Mouse (Mus musculus) thymus, postnatal 36 days (tissue): ENCODE measurements around the gene Ep400.

Source experiments
- DNase-seq, 2 experiments: peaks; one replicate each; pipeline ENCODE4 v3.0.0; 2022; ENCODE audit warnings: mixed read lengths in 2 of 2

Ep400 gene

DNA sequence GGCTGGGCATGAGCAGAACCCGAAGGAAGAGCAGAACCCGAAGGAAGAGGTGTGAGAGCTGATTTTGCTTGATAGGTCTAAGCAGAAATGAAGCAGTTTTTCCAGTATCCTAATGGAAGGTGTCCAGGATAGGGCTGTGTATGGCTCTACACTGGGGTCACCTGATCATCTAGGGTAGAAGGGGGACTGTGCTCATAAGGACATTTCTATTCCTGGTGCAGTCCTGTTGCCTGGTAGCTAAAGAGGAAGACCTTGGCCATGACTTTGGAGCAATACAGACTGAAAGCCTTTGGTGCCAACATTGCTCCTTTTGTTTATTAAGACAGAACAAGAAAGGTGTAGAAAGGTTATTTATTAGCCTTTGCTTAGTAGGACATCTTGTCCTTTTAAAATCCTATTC is 106.5 kb downstream of the Ep400 start:
- DNase-seq: no peak

DNA sequence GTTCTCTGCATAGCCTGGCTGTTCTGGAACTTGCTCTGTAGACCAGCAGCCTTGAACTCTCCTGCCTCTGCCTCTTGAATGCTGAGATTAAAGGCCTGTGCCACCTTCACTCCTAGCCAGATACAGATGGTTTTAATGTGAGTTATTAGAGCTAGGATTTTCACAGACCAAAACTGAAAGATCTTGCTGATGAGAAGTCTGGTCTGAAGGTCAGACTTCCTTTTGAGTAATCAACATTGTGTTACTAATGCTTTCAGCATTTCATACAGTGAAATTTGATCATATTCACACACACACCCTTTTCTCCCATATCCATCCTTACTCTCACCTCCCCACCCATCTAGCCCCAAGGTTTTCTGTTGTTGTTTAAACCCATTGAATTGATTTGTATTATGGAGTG is 110.8 kb downstream of the Ep400 start:
- no peak for DNase-seq

DNA sequence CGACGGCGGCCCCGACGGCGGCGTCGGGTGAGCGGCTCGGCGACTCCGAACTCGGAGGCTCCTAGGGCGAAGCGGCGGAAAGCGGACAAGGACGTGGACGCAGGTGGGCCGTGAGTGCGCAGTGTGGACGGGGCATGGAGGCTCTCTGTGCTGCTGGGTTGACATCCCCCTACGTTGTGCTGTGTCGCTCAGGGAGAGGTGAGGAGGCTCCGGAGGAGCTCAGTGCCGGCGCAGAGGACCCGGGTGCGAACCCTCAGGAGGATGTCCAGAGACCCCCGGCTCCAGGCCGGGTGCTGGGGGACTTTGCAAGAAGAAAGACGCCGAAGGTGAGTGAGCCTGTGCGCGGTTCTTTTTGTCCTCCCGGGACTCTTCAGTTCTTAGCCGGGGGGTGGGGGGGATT is 116.8 kb downstream of the Ep400 start:
- DNase-seq: no peak

DNA sequence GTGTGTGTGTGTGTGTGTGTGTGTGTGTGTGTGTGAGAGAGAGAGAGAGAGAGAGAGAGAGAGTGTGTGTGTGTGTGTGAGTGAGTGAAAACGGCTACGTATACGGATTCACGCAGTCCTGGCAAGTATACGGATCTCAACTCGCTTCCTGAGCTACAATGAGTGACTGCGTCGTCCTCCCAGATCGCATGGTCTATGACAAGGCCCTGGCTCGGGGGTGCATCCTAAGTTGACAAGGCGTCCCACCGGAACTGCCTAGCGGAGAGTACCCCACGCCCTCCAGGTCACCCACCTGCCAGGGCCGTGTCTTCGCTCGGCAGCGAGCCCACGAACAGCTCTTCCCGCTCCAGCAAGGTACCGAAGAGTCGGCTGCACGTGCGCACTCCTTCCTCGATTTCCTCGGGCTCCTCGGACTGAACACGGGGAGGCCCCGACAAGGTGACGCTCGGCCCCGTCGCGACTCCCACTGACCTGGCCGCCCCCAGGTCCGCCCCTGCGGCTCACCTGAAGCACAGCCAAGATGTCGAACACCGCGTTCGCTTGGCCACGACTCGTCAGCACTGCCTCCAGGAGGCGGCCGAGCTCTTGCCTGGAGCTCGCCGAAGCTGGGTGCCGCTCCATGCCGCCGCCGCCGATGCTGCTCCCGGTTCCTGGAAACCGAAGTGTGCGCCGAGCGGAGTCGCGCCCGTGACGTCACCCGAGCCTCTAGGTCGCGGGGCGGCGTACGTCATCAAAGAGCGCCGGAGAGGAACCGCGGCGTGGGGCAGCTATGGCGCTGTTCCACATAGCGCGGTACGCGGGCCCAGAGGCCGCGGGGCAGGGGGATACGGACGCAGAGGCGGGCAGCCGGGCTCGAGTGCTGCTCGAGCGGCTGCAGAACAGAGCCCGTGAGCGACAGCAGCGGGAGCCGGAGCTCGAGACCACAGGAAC is 117.5 kb downstream of the Ep400 start, which contains the start of the genes Noc4l and Ddx51:
TSS of gene Noc4l (minus strand) at position 699 of the 930 bp plus-strand sequence.
TSS of gene Ddx51 (plus strand) at position 733 of the 930 bp plus-strand sequence.
- DNase-seq: peak; percentile 94 to 95

GRCm38 (mm10) chr5:110646377-110646776 is 124.1 kb downstream of the Ep400 start:
- DNase-seq: no peak

DNA sequence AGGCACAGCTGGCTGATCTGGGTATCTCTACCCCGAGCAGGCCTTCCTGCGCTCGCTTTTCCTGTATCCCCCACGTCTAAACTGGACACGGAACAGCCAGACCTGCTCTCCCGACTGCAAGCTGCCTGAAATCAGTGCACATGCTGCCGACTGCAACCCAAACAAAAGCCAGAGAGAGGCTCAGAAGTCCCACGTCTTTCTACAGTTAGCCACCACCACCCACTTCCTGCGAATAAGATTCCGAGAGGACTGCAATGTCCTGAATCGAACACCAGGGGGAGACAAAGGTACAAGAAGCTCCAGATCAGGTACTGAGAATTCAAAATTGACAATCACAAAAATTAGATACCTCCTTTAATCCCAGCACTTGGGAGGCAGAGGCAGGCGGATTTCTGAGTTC is 131.1 kb downstream of the Ep400 start:
- DNase-seq: peak; percentile 67 to 68

- no peak for DNase-seq
These were observed 132.0 kb downstream of the Ep400 start for GRCm38 (mm10) chr5:110638306-110639074.

GRCm38 (mm10) chr5:110635951-110636707 is 134.4 kb downstream of the Ep400 start:
- DNase-seq: no peak

GRCm38 (mm10) chr5:110629525-110630120 is 140.9 kb downstream of the Ep400 start:
- DNase-seq: no peak

DNA sequence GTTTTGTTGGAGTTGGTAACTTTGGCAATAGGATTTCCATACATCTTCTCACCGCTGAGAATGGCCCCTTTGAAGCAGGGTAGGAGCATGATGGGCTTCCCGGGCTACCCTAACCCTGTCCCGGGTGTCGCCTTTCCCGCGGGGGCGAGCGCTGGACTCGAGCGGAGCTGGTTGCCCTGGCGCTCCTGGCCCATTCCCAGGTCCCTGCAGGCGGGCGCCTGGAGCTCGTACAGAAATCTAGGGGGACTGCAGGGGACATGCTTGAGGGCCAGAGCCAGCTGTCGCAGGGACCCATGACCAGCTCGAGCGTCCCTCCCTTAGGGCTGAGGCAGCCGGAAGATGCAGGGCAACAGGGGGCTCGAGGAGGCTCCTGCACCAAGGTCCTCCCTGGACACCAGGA is 142.4 kb downstream of the Ep400 start:
- DNase-seq: no peak

DNA sequence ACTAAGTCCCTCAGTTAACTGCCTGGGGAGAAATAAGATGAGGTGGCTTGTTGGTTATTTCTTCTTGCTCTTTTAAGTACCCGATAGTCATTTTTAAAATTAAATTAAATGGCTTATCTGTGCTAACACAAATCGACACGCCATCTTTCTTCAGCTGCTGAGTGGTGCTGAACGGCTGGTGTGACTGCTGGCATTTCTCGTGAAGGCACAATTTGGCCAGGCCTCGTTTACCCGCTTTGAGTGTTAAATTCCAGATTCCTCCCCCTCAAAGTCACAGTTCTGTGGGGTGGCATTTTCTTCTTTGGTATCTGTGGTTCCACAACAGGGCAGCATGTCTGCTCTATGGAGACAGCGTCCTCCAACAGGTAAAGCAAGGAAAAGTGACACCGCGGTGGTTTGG is 143.2 kb downstream of the Ep400 start:
- no peak for DNase-seq

GRCm38 (mm10) chr5:110624319-110624718 is 146.2 kb downstream of the Ep400 start:
- DNase-seq: no peak

DNA sequence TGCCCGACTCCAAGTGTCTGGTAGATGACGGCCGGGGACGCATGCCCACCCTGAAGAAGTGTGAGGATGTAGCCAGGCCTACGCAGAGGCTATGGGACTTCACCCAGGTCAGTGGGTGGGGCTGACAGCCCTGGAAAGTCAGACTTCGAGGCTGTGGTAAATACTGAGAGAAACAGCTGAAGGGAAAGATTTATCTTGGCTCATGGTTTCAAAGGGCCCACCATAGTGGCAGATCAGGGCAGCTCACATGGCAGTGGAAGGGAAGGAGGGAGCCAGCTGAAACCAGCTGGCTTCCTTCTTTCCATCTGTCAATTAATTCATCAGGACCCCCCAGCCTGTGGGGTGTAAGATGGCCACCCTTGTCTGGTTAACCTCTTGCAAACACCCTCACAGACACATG is 151.3 kb downstream of the Ep400 start:
- DNase-seq: no peak
